Mouse (Mus musculus): ENCODE data around the gene Dydc2. TPM values are rescaled to one million over a fixed set of nuclear protein-coding genes. Genes with fewer than 3 reads are reported as not detected.

The Dydc2 gene
- under 1 TPM; 0.36 to 0.53 TPM for total RNA-seq (2021)
- long read RNA-seq, experiment 1, partial matches to known transcripts, result 0 of 1 reads
- long read RNA-seq, experiment 1, other reads (novel, unspliced or antisense), result 1 of 1 reads
- long read RNA-seq, experiment 2, result 0 reads

GRCm38 (mm10) chr14:41069108-41069507 is at the start of gene Dydc2:
TSS of gene Dydc2 (minus strand) at chr14:41069208.
- no peak for DNase-seq

- no peak for DNase-seq
Measured at GRCm38 (mm10) chr14:41116271-41116670, 47.3 kb upstream of the Dydc2 start.

GRCm38 (mm10) chr14:41112944-41113343 is 43.9 kb upstream of the Dydc2 start:
- no peak for DNase-seq

GRCm38 (mm10) chr14:41111031-41111668 is 42.1 kb upstream of the Dydc2 start:
- no peak for DNase-seq

- peak in 1 of 2 experiments; percentile 8 for DNase-seq
Measured at GRCm38 (mm10) chr14:41104853-41105444, 35.9 kb upstream of the Dydc2 start, which contains the start of gene Mat1a. TSS of gene Mat1a (plus strand) at chr14:41105035.

- no peak for DNase-seq
Measured at GRCm38 (mm10) chr14:41102269-41102668, 33.3 kb upstream of the Dydc2 start.

GRCm38 (mm10) chr14:41101242-41101641 is 32.2 kb upstream of the Dydc2 start:
- no peak for DNase-seq

GRCm38 (mm10) chr14:41100712-41101111 is 31.7 kb upstream of the Dydc2 start:
- DNase-seq, result no peak

GRCm38 (mm10) chr14:41098726-41099125 is 29.7 kb upstream of the Dydc2 start:
- no peak for DNase-seq

GRCm38 (mm10) chr14:41096296-41096860 is 27.4 kb upstream of the Dydc2 start:
- no peak for DNase-seq

- no peak for DNase-seq
Measured at GRCm38 (mm10) chr14:41094114-41094513, 25.1 kb upstream of the Dydc2 start.

- DNase-seq, result peak; percentile 15 to 42
Measured at GRCm38 (mm10) chr14:41090777-41091176, 21.8 kb upstream of the Dydc2 start.

GRCm38 (mm10) chr14:41087509-41087908 is 18.5 kb upstream of the Dydc2 start:
- DNase-seq, result peak; percentile 27 to 43

GRCm38 (mm10) chr14:41082408-41082807 is 13.4 kb upstream of the Dydc2 start:
- DNase-seq, result no peak

GRCm38 (mm10) chr14:41072944-41073275 is 3.9 kb upstream of the Dydc2 start:
- DNase-seq, result no peak

- DNase-seq, result peak; percentile 79 to 81
Measured at GRCm38 (mm10) chr14:41072229-41072943, 3.4 kb upstream of the Dydc2 start, which contains the start of gene Dydc1. TSS of gene Dydc1 (plus strand) at chr14:41072911.

- no peak for DNase-seq
Measured at GRCm38 (mm10) chr14:41070343-41070742, 1.3 kb upstream of the Dydc2 start.

- no peak for DNase-seq
Measured at GRCm38 (mm10) chr14:41066416-41066815, 2.6 kb downstream of the Dydc2 start.

- no peak for DNase-seq
Measured at GRCm38 (mm10) chr14:41065168-41065567, 3.8 kb downstream of the Dydc2 start.

GRCm38 (mm10) chr14:41053190-41053589 is 15.8 kb downstream of the Dydc2 start:
- DNase-seq, result peak in 1 of 2 experiments; percentile 14

GRCm38 (mm10) chr14:41052481-41052880 is 16.5 kb downstream of the Dydc2 start:
- DNase-seq, result peak; percentile 31 to 43

GRCm38 (mm10) chr14:41050471-41050870 is 18.5 kb downstream of the Dydc2 start:
- DNase-seq, result no peak

GRCm38 (mm10) chr14:41047402-41047801 is 21.6 kb downstream of the Dydc2 start:
- DNase-seq, result no peak
